Mouse (Mus musculus) lung, embryonic 14.5 days (tissue): Measurements from ENCODE around the gene Eaf2. TPM values are rescaled to one million over a fixed set of nuclear protein-coding genes. Genes with fewer than 3 reads are reported as not detected.
A peak's percentile ranks its signal among the peaks of the same experiment; 100 is the strongest.

Experiments used
- ATAC-seq: fragments of 200-750 bp; cut with Nextera tagmentation; 2 replicates; pipeline ENCODE4 v1.8.0; 2017; ENCODE audit warnings: mild to moderate bottlenecking, moderate TSS enrichment, moderate library complexity; ENCODE audit not compliant: insufficient read depth
- DNase-seq: peaks from one replicate; pipeline ENCODE4 v3.0.0-alpha.2; 2015
- H3K27ac ChIP-seq: fragments of 300-500 bp; sonication (generic); 2 replicates; pipeline ENCODE4 v1.5.1; 2014; ENCODE audit warnings: low read depth, mild to moderate bottlenecking, moderate library complexity
- H3K27me3 ChIP-seq: fragments of 300-500 bp; sonication (generic); 2 replicates; pipeline ENCODE4 v1.6.1; 2014; ENCODE audit warnings: low read length, control low read depth; ENCODE audit not compliant: insufficient read depth
- H3K36me3 ChIP-seq: fragments of 300-500 bp; sonication (generic); 2 replicates; pipeline ENCODE4 v1.6.1; 2014; ENCODE audit warnings: control low read depth; ENCODE audit not compliant: insufficient read depth
- H3K4me1 ChIP-seq: fragments of 300-500 bp; sonication (generic); 2 replicates; pipeline ENCODE4 v1.6.1; 2014; ENCODE audit warnings: antibody characterized with exemption, control low read depth; ENCODE audit not compliant: insufficient read depth
- H3K4me2 ChIP-seq: fragments of 300-500 bp; sonication (generic); 2 replicates; pipeline ENCODE4 v1.6.1; 2014; ENCODE audit warnings: mild to moderate bottlenecking
- H3K4me3 ChIP-seq: fragments of 300-500 bp; sonication (generic); 2 replicates; pipeline ENCODE4 v1.5.1; 2014; ENCODE audit warnings: low read depth, low read length
- H3K9ac ChIP-seq: fragments of 300-500 bp; sonication (generic); 2 replicates; pipeline ENCODE4 v1.6.1; 2014
- H3K9me3 ChIP-seq: fragments of 300-500 bp; sonication (generic); 2 replicates; pipeline ENCODE4 v1.6.1; 2016; ENCODE audit warnings: low read depth, low read length, control low read depth
- CTCF ChIP-seq: IDR thresholded peaks from 2 replicates; pipeline ENCODE4 v1.5.1; 2016; ENCODE audit warnings: antibody characterized with exemption, low read depth
- WGBS: fragments of 180-500 bp; shearing (Covaris S2); extraction: QIAGEN DNeasy Blood & Tissue Kit; methylation state at CpG from one replicate; pipeline ENCODE4 v1.1.7; 2014; 5-methylcytosine and 5-hydroxymethylcytosine counted together
- polyA plus RNA-seq: library from polyadenylated mRNA; unstranded; fragments of >200 nt; fragmentation: Nextera tagmentation; extraction: Ambion mirVana; gene quantifications from 2 replicates; pipeline ENCODE4 v1.2.1, GENCODE M21; 2014

The Eaf2 gene
- polyA plus RNA-seq, 1 experiment from 2014 or later, result 0.99 TPM

- no peak for ATAC-seq
- Histone ChIP-seq H3K27ac (no peak overlapping the region), H3K36me3 (no peaks in the 10 kb centered on the region), H3K9ac (no peak overlapping the region), H3K27me3 (no peaks in the 10 kb centered on the region), H3K4me2 (no peak overlapping the region), H3K4me1 (no peaks in the 10 kb centered on the region), H3K4me3 (no peak overlapping the region), H3K9me3 (no peaks in the 10 kb centered on the region)
- TF ChIP-seq CTCF, result no peak
- 60% methylated on average over 6 of the region's 6 CpGs for WGBS
- no peak for DNase-seq
Observed at GRCm38 (mm10) chr16:36820016-36820415, 54.8 kb downstream of the Eaf2 start.

GRCm38 (mm10) chr16:36817321-36817926, 57.4 kb downstream of the Eaf2 start:
- no peaks in the 10 kb centered on the region for H3K9me3 ChIP-seq
- H3K4me1 ChIP-seq, result no peaks in the 10 kb centered on the region
- 10% methylated on average over 7 of the region's 7 CpGs for WGBS

GRCm38 (mm10) chr16:36816916-36817315, 57.9 kb downstream of the Eaf2 start:
- peak; percentile 48; the same call in 1 of the 2 replicates for ATAC-seq

More at GRCm38 (mm10) chr16:36817321-36817926, 57.4 kb downstream of the Eaf2 start:
- Histone ChIP-seq H3K4me2 (no peak overlapping the region), H3K9ac (no peak overlapping the region), H3K4me3 (no peak overlapping the region), H3K27ac (no peak overlapping the region), H3K36me3 (no peaks in the 10 kb centered on the region), H3K27me3 (no peaks in the 10 kb centered on the region)
- peak; percentile 92 for ATAC-seq
- peak; percentile 79 for TF ChIP-seq CTCF
- DNase-seq, result peak; percentile 90

GRCm38 (mm10) chr16:36813680-36814079, 61.1 kb downstream of the Eaf2 start:
- TF ChIP-seq CTCF, result no peak
- no peak overlapping the region for H3K4me3 ChIP-seq
- ATAC-seq, result no peak
- H3K27ac ChIP-seq, result no peak overlapping the region
- WGBS, result 51% methylated on average over 2 of the region's 3 CpGs
- DNase-seq, result no peak
- H3K4me1 ChIP-seq, result no peaks in the 10 kb centered on the region
- no peaks in the 10 kb centered on the region for H3K9me3 ChIP-seq
- no peaks in the 10 kb centered on the region for H3K36me3 ChIP-seq
- H3K4me2 ChIP-seq, result no peak overlapping the region
- no peak overlapping the region for H3K9ac ChIP-seq
- H3K27me3 ChIP-seq, result no peaks in the 10 kb centered on the region

More at GRCm38 (mm10) chr16:36816916-36817315, 57.9 kb downstream of the Eaf2 start:
- Histone ChIP-seq H3K27ac (no peak overlapping the region), H3K9ac (no peak overlapping the region), H3K4me1 (no peaks in the 10 kb centered on the region), H3K4me2 (no peak overlapping the region), H3K4me3 (no peak overlapping the region), H3K36me3 (no peaks in the 10 kb centered on the region), H3K9me3 (no peaks in the 10 kb centered on the region), H3K27me3 (no peaks in the 10 kb centered on the region)
- no peak for DNase-seq
- no peak for TF ChIP-seq CTCF

GRCm38 (mm10) chr16:36808616-36809015, 66.2 kb downstream of the Eaf2 start:
- Histone ChIP-seq H3K27ac (no peak overlapping the region), H3K4me2 (no peak overlapping the region), H3K4me3 (no peak overlapping the region), H3K4me1 (no peaks in the 10 kb centered on the region), H3K9ac (no peak overlapping the region), H3K36me3 (no peaks in the 10 kb centered on the region), H3K9me3 (no peaks in the 10 kb centered on the region), H3K27me3 (no peaks in the 10 kb centered on the region)
- WGBS, result 77% methylated on average over 3 of the region's 3 CpGs
- no peak for TF ChIP-seq CTCF
- ATAC-seq, result no peak
- DNase-seq, result no peak

GRCm38 (mm10) chr16:36802361-36802760, 72.4 kb downstream of the Eaf2 start:
- H3K27me3 ChIP-seq, result no peaks in the 10 kb centered on the region
- no peak overlapping the region for H3K27ac ChIP-seq
- DNase-seq (no peak), ATAC-seq (no peak)
- H3K9ac ChIP-seq, result no peak overlapping the region
- H3K36me3 ChIP-seq, result no peaks in the 10 kb centered on the region
- no peak overlapping the region for H3K4me2 ChIP-seq
- H3K4me3 ChIP-seq, result no peak overlapping the region
- peak; percentile 33; the same call in 1 of the 2 replicates for TF ChIP-seq CTCF
- 0 out of 2 replicates have a peak, but pooled peaks cover 4% of the 10 kb centered on the region for H3K9me3 ChIP-seq
- H3K4me1 ChIP-seq, result no peaks in the 10 kb centered on the region
- 78% methylated on average over 3 of the region's 3 CpGs for whole genome bisulfite sequencing

- WGBS, result 83% methylated on average over 2 of the region's 2 CpGs
Observed at GRCm38 (mm10) chr16:36798334-36798733, 76.5 kb downstream of the Eaf2 start.

More at GRCm38 (mm10) chr16:36798334-36798733, 76.5 kb downstream of the Eaf2 start:
- Histone ChIP-seq H3K4me2 (no peak overlapping the region), H3K4me1 (no peaks in the 10 kb centered on the region), H3K9ac (no peak overlapping the region), H3K36me3 (no peaks in the 10 kb centered on the region), H3K27ac (no peak overlapping the region), H3K27me3 (no peaks in the 10 kb centered on the region), H3K4me3 (no peak overlapping the region), H3K9me3 (0 out of 2 replicates have a peak, but pooled peaks cover 4% of the 10 kb centered on the region)
- TF ChIP-seq CTCF, result no peak
- ATAC-seq (no peak), DNase-seq (no peak)
